Mouse (Mus musculus) heart, embryonic 16.5 days (tissue): ENCODE measurements around the gene Atp10a. TPM values are rescaled to one million over a fixed set of nuclear protein-coding genes. Genes with fewer than 3 reads are reported as not detected.

ENCODE experiments used
- ATAC-seq: fragments of 200-750 bp; cut with Nextera tagmentation; replicated peaks from 2 replicates; pipeline ENCODE4 v1.8.0; 2017; ENCODE audit warnings: moderate number of reproducible peaks; ENCODE audit not compliant: insufficient read depth, low FRiP score; ENCODE audit errors: extremely low read depth
- H3K27ac ChIP-seq: fragments of 300-500 bp; sonication (generic); 2 replicates; pipeline ENCODE4 v1.5.1; 2014; ENCODE audit warnings: mild to moderate bottlenecking, low read length, control low read depth, moderate library complexity
- H3K27me3 ChIP-seq: fragments of 300-500 bp; sonication (generic); 2 replicates; pipeline ENCODE4 v1.6.1; 2014; ENCODE audit warnings: low read length, mixed read lengths; ENCODE audit not compliant: control insufficient read depth, insufficient read depth
- H3K36me3 ChIP-seq: fragments of 300-500 bp; sonication (generic); 2 replicates; pipeline ENCODE4 v1.6.1; 2014; ENCODE audit not compliant: control insufficient read depth, insufficient read depth
- H3K4me1 ChIP-seq: fragments of 300-500 bp; sonication (generic); 2 replicates; pipeline ENCODE4 v1.6.1; 2014; ENCODE audit warnings: low read length, mixed read lengths; ENCODE audit not compliant: control insufficient read depth, insufficient read depth
- H3K4me2 ChIP-seq: fragments of 300-500 bp; sonication (generic); 2 replicates; pipeline ENCODE4 v1.6.1; 2014; ENCODE audit warnings: low read depth, mild to moderate bottlenecking, control low read depth, low read length
- H3K4me3 ChIP-seq: fragments of 300-500 bp; sonication (generic); 2 replicates; pipeline ENCODE4 v1.5.1; 2014; ENCODE audit warnings: mild to moderate bottlenecking, control low read depth, low read length
- H3K9ac ChIP-seq: fragments of 300-500 bp; sonication (generic); 2 replicates; pipeline ENCODE4 v1.6.1; 2014; ENCODE audit warnings: low read length, control low read depth
- H3K9me3 ChIP-seq: fragments of 300-500 bp; sonication (generic); replicated peaks from 2 replicates; pipeline ENCODE4 v1.6.1; 2016; ENCODE audit warnings: low read length; ENCODE audit not compliant: control insufficient read depth
- WGBS: fragments of 180-500 bp; shearing (Covaris S2); extraction: QIAGEN DNeasy Blood & Tissue Kit; methylation state at CpG from one replicate; pipeline ENCODE4 v1.1.7; 2014; 5-methylcytosine and 5-hydroxymethylcytosine counted together
- polyA plus RNA-seq: library from polyadenylated mRNA; unstranded; fragments of >200 nt; fragmentation: Nextera tagmentation; extraction: Ambion mirVana; gene quantifications from 2 replicates; pipeline ENCODE4 v1.2.1, GENCODE M21; 2015

Atp10a gene
- polyA plus RNA-seq, 1 experiment from 2014 or later, result 1.9 TPM

DNA sequence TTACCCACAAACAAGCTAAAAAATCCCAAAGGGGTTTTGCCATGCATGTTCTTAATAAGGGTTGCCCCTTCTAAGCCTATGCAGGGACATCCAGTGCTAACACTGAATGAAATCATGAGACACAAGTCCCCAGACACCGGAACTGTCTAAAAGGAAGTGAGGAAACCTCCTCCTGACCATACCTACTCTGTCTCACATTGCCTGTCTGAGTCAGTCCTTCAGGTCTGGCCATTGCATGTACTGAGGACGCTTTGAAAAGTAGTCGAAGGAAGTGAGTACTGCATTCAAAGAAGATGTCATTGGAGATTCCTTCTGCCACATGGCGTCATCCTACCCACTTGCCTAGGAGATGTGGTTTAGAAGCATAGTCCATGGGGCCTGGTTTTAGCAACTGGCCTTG is 84.9 kb downstream of the Atp10a start:
- Histone ChIP-seq H3K9me3 (no peaks in the 10 kb centered on the region), H3K4me3 (no peak overlapping the region), H3K27me3 (no peaks in the 10 kb centered on the region), H3K4me1 (no peaks in the 10 kb centered on the region), H3K36me3 (no peaks in the 10 kb centered on the region), H3K4me2 (no peak overlapping the region), H3K9ac (no peak overlapping the region), H3K27ac (no peak overlapping the region)
- 88% methylated on average over 4 of the region's 4 CpGs for WGBS
- no peak for ATAC-seq

DNA sequence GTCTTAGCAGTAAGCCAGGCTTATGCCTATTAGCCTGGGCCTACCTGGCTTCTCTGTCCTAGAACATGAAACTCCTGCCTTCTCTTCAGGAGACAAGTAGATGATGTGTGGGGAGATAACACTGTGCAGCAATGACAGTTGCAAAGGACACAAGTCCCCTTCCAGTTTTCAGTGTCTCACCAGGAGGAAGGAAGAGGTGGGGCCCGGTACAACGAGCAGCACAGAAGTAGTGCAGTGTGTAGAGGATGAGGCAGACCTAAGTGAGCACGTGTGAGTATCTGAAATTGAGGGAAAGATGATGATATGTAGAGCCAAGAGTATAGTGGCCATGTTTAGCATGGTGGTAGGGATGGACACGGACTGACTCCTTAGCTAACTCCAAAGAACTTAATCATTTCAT is 86.0 kb downstream of the Atp10a start:
- Histone ChIP-seq H3K27ac (no peak overlapping the region), H3K4me1 (no peaks in the 10 kb centered on the region; the same call in 1 of the 2 replicates), H3K27me3 (no peaks in the 10 kb centered on the region), H3K9ac (no peak overlapping the region), H3K4me3 (no peak overlapping the region), H3K4me2 (no peak overlapping the region), H3K36me3 (no peaks in the 10 kb centered on the region), H3K9me3 (no peaks in the 10 kb centered on the region)
- WGBS, result 54% methylated on average over 4 of the region's 4 CpGs
- no peak; the same call in 1 of the 2 replicates for ATAC-seq

DNA sequence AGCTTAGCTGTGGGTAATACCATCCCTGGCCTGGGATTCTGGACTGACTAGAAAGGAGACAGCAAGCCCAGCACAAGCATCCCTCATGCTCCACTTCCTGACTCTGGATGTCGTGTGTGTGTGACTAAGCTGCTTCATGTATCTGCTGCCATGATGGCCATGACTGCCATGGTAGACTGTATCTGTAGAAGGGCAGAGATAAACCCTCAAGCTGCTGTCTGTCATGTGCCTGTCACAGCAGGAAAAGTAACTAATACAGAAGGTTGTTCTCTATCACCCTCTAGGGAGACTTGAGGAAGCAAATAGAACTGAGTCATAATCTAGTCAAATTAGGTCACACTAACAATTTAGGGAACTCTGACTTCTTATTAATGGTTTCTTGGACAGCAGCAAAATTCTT is 86.7 kb downstream of the Atp10a start:
- Histone ChIP-seq H3K4me3 (no peak overlapping the region), H3K27me3 (no peaks in the 10 kb centered on the region), H3K27ac (no peak overlapping the region), H3K36me3 (no peaks in the 10 kb centered on the region), H3K9me3 (no peaks in the 10 kb centered on the region), H3K9ac (no peak overlapping the region), H3K4me2 (no peak overlapping the region), H3K4me1 (no peaks in the 10 kb centered on the region; the same call in 1 of the 2 replicates)
- 39% methylated on average over 1 of the region's 1 CpGs for WGBS
- no peak for ATAC-seq

DNA sequence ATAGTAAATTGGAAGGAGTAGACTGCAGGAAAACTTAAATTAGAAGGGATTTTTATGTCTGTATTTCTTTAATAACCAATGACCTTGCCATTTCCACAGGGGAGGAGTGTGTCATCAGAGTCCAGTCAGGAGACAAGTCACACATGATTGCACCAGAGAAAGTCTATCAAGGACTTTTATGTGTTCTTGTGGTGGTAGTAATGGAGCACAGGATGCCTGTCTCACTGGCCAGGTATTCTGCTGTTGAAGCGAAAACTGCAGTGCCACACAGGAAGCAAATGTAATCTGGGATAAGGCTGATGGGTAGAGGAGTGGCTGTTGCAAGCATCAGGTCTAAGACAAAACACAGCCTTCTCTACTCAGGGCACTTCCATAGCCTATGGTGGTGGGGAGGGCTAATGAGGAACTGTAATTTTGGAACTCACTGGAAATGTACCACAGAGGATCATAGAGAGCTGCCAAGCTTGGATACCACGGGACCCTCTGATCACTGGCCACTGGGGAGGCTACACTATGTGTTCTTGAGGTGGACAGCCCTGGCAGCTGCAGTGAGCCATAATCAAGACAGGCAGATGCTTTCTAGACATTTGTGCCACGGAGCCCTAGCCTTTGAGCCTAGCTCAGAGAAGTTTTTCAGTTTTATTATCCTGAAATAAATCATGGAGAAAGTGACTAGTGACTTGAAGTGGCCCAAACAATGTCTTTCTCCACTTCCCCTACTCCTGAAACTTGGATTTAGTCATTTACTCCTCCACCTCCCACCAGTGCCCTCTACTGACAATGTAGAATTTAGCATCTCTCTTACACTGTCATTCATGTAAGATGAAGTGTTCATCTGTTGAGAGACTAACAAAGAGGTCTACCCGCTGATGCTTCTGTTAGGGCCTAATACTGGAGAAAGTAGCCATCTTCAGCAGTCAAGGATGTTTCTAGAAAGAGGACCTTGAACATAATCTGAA is 87.7 kb downstream of the Atp10a start:
- H3K36me3 ChIP-seq, result no peaks in the 10 kb centered on the region
- no peaks in the 10 kb centered on the region; the same call in 1 of the 2 replicates for H3K4me1 ChIP-seq
- H3K27me3 ChIP-seq, result no peaks in the 10 kb centered on the region
- no peaks in the 10 kb centered on the region for H3K9me3 ChIP-seq
- no peak overlapping the region for H3K9ac ChIP-seq
- H3K27ac ChIP-seq, result no peak overlapping the region
- no peak overlapping the region for H3K4me3 ChIP-seq
- ATAC-seq, result no peak
- H3K4me2 ChIP-seq, result no peak overlapping the region
- 60% methylated on average over 4 of the region's 4 CpGs for WGBS

DNA sequence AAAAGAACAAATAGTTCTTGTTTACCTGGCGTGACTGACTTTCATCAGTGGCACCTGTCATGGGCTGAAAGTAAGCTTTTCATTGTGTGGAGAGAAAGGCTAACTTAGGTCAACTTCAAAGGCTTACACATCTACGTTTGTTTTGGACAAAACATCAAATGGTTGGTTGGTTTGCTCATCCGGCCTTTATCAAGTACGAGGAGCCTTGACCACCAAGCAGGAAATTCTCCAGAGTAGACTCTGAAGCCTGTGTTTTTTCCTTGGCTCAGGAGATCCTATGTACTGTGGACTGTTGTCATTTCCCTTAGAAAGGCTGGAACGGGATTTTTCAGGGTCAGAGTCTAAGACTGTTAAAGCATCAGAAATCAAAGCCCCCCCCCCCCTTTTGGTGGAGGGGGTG is 90.9 kb downstream of the Atp10a start:
- ATAC-seq, result no peak
- WGBS, result 49% methylated on average over 5 of the region's 5 CpGs

DNA sequence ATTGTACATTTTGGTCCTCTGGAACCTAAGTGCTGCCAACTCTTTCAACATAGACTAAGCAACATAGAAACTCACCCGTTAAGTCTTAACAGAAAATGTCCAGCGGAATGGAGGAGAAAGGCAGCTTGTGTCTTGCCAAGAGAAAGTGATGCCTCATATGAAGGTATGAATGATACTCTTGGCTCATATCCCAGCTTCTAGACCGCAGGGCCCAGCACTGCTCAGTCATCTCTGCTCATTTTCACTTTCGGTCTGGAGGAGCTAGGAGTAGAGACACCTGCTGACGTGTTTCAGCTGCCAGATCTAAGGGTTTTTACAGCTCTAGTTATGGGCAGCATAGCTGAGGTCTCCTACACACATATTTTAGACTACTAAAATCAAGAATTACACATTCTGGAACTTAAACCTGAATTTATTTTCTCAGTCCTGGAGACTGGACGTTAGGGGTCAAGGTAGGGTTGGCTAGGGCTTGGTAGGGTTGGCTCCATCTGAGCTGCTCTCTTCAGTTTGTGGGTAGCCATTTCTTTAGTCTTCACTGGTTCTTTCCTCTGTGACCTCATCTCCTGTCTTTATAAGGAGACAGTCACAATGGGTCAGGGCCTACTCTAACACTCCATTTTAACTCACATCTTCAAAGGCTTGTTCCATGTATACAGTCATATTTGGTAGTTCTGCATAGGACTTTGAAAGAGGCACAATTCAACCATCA is 94.1 kb downstream of the Atp10a start:
- Histone ChIP-seq H3K4me3 (no peak overlapping the region), H3K27me3 (no peaks in the 10 kb centered on the region), H3K4me2 (no peak overlapping the region), H3K4me1 (no peaks in the 10 kb centered on the region; the same call in 1 of the 2 replicates), H3K9me3 (no peaks in the 10 kb centered on the region), H3K9ac (no peak overlapping the region), H3K36me3 (no peaks in the 10 kb centered on the region), H3K27ac (no peak overlapping the region)
- WGBS, result 66% methylated on average over 6 of the region's 6 CpGs
- peak; percentile 46; the same call in 1 of the 2 replicates for ATAC-seq

More for the DNA sequence above, 90.9 kb downstream of the Atp10a start:
- no peak overlapping the region for H3K4me2 ChIP-seq
- H3K4me3 ChIP-seq, result no peak overlapping the region
- H3K4me1 ChIP-seq, result no peaks in the 10 kb centered on the region; the same call in 1 of the 2 replicates
- H3K36me3 ChIP-seq, result no peaks in the 10 kb centered on the region
- no peak overlapping the region for H3K27ac ChIP-seq
- H3K27me3 ChIP-seq, result no peaks in the 10 kb centered on the region
- no peaks in the 10 kb centered on the region for H3K9me3 ChIP-seq
- no peak overlapping the region for H3K9ac ChIP-seq

DNA sequence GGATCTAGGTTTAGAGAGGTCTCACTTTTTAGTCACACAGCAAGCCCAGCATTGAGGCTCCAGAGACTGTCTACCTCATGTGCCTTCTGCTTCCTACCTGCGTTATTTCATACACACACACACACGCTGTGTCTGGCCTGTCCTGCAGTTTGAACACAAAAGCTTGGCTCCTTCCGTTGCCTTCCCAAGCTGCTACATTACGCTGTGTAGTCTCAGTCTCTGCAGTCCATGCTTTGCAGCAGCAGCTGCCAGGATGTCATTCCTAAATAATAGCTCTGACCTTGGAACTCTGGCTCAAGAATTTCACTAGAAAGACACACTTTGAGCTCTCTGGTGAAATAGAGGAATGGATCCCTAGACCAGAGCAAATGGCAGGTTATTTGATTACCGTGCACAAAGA is 96.1 kb downstream of the Atp10a start:
- H3K4me3 ChIP-seq, result no peak overlapping the region
- H3K4me2 ChIP-seq, result no peak overlapping the region
- H3K4me1 ChIP-seq, result no peaks in the 10 kb centered on the region; the same call in 1 of the 2 replicates
- no peak overlapping the region for H3K9ac ChIP-seq
- no peaks in the 10 kb centered on the region for H3K36me3 ChIP-seq
- H3K27ac ChIP-seq, result no peak overlapping the region
- no peaks in the 10 kb centered on the region for H3K27me3 ChIP-seq
- WGBS, result 66% methylated on average over 5 of the region's 5 CpGs
- H3K9me3 ChIP-seq, result no peaks in the 10 kb centered on the region
- ATAC-seq, result no peak

DNA sequence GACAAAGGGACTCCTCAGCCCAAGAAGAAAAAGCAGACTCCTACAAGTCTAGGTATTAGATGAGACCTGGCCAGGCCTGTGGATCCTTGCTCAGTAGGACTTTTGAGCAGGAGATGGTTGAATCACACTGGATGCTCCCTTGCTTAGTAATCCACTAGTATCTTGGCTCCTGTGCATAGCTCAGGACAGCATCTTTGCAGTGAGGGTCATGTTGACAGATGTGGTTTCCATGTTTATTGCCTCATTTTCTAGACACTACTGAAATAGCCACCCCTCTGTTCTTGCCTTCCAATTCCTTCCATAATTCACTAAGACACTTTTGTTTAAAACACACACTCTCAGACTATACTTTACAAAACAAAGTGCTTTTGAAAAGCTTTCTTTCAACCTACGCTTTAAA is 98.1 kb downstream of the Atp10a start:
- H3K27me3 ChIP-seq, result no peaks in the 10 kb centered on the region
- H3K27ac ChIP-seq, result no peak overlapping the region
- no peak overlapping the region for H3K4me3 ChIP-seq
- no peak overlapping the region for H3K4me2 ChIP-seq
- no peaks in the 10 kb centered on the region for H3K36me3 ChIP-seq
- no peak for ATAC-seq
- no peaks in the 10 kb centered on the region for H3K9me3 ChIP-seq
- no peaks in the 10 kb centered on the region; the same call in 1 of the 2 replicates for H3K4me1 ChIP-seq
- 88% methylated on average over 1 of the region's 1 CpGs for WGBS
- H3K9ac ChIP-seq, result no peak overlapping the region

DNA sequence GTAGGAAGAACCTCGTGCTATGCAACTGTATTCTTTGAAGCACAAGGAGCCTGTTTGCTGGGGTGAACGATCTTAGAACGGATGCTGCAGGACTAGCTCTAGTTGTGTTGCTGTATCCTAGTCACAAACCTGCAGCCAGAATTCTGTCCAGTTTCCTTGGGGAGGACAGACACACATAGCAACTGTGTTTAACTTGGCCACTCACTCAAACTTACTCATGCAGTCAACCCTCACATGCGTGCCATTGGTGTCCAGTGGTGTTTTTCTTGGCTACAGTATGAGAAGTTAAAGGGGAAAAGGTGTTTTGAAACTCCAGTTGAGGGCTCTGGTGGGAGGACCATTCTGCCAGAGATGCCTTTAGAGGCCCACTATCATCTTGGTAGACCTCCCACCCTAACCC is 98.6 kb downstream of the Atp10a start:
- H3K27me3 ChIP-seq, result no peaks in the 10 kb centered on the region
- no peak for ATAC-seq
- 80% methylated on average over 4 of the region's 4 CpGs for WGBS

More for the DNA sequence above, 98.6 kb downstream of the Atp10a start:
- H3K4me3 ChIP-seq, result no peak overlapping the region
- H3K4me2 ChIP-seq, result no peak overlapping the region
- no peaks in the 10 kb centered on the region; the same call in 1 of the 2 replicates for H3K4me1 ChIP-seq
- no peak overlapping the region; the same call in 1 of the 2 replicates for H3K27ac ChIP-seq
- no peaks in the 10 kb centered on the region for H3K36me3 ChIP-seq
- H3K9ac ChIP-seq, result no peak overlapping the region
- H3K9me3 ChIP-seq, result no peaks in the 10 kb centered on the region
